Mouse (Mus musculus) naive thymus-derived CD4-positive, alpha-beta T cell, adult 2 months (primary cell): ENCODE measurements at regions not wholly inside any gene's neighbourhood (a gene's known extent, or its start where the extent isn't known, plus 50 kb on each side); places are given as distances from the start of the nearest gene placed in this dataset.

Experiments used
- DNase-seq: peaks from one replicate; pipeline ENCODE4 v3.0.0-alpha.2; 2011; ENCODE audit warnings: low read depth

DNA sequence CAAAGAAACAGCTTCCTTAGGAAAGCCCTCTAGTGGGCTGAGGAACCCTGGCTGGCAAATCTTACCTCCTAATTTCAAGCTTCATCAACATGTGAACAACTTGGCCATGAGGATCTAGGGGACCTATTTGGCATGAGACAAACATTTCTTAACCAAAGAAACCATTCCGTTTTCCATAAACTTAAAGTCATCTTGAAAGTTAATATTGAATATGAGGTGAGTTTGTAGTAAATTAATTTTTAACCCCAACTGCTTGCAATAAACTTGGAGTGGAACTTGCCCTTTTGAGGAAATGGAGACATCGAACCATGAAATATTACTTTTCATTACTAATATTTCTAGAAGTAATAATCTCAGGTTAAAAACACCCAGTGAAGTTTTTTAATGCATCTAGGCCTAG is 229.7 kb downstream of the Cdh26 start:
- DNase-seq: no peak

- DNase-seq: no peak
Observed at GRCm38 (mm10) chr2:178662396-178662795, 232.1 kb downstream of the Cdh26 start.

GRCm38 (mm10) chr2:178664977-178665376 is 234.6 kb downstream of the Cdh26 start:
- DNase-seq: peak; percentile 61

DNA sequence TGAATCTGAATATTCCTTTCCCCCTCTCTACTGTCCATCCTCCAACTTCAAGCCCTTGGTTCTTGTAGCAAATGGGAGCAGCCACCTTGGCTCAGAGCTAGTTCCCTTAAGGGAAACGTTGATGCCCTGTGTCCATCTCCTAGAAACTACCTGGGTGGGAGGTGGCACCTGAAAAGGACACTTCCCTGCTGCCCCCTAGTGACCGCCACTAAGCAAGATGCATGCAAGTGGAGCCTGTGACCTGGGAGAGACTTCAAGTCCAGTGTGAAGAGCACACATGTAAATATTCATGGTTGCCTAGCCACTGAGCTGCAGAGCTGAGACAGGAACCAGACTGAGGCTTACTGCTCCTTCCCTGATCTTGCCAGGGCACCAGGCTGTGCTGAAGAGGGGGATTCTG is 238.1 kb downstream of the Cdh26 start:
- DNase-seq: no peak

- DNase-seq: no peak
Observed at GRCm38 (mm10) chr2:178670952-178671351, 240.6 kb downstream of the Cdh26 start.

DNA sequence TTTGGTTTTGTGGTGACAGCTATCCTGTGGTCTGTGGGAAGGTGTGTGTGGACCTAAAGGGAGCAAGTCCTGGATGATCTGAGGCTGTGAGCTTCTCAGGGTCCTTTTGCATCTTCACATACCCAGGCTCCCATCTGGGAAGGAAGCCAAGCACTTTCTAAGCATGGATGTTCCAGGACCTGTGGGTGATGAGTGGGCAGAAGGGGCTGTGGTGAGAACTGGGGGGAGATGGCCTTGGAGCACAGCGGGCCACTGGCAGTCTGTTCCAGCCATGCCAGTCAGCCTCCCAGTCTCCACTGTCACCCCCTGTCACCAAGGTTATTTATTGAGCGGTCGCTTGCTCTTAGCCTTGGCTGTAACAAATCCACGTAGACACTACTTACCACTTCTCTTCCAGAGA is 243.3 kb downstream of the Cdh26 start:
- DNase-seq: no peak

DNA sequence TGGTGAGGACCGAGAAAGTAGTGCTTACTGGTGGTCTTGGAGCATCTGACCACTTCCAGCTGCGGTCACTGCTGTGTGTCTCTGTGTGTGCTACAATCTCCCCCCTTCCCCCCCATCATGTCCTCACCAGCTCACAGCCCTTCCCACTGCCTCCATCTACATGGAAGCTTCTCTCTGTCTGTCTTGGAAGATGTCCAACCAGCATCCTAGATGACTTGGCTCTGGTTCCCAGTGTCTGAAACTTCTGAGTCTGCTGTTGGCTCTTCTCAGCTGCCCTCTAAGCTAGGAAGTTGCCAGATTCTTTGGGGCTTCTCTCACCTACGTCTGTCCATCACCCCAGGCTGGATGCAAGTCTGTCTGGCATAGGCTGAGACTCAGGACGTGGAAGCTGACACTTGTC is 244.3 kb downstream of the Cdh26 start:
- DNase-seq: no peak

GRCm38 (mm10) chr2:178676970-178677369 is 246.6 kb downstream of the Cdh26 start:
- DNase-seq: no peak

GRCm38 (mm10) chr2:178680368-178680767 is 250.0 kb downstream of the Cdh26 start:
- DNase-seq: no peak

DNA sequence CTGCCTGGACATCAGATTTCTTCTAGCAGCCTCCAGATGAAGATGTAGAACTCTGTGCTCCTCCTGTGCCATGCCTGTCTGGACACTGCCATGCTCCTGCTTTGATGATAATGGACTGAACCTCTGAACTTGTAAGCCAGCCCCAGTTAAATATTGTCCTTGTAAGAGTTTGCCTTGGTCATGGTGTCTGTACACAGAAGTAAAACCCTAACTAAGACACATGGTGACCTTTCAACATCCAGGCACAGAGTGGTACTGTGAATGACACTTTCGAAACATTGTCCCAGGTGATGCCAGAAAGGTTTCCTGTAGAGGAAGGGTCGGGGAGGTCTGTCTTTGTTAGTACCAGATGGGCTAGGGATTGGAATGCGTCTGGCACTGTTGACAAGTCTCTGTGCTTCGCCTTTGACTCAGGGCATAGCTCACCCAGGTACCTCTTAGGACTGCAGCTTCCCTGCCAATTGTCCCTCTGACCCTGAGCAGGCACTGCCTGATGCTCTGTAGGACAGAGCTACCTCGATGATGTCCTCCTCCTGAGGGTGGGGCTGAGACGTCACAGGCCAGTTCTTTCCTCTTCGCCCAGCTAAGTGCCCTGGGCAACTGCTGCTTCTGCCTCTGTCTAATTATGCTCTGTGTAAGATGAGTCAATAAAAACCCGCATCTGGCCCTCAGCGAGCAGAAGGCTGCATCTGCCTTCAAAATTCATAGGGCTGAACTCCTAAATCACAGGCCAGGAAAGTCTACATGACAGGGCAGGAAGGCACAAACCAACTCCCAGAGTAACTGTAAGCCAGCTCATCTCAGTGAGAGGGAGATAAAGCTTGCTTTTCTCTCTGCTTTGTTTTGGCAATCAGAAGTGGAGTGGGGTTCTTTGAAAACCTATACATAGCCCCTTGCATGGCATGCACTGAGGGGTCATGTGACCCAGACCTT is 254.0 kb downstream of the Cdh26 start:
- no peak for DNase-seq

GRCm38 (mm10) chr2:178685211-178685610 is 254.9 kb downstream of the Cdh26 start:
- no peak for DNase-seq

GRCm38 (mm10) chr2:178686167-178686601 is 255.9 kb downstream of the Cdh26 start:
- no peak for DNase-seq

DNA sequence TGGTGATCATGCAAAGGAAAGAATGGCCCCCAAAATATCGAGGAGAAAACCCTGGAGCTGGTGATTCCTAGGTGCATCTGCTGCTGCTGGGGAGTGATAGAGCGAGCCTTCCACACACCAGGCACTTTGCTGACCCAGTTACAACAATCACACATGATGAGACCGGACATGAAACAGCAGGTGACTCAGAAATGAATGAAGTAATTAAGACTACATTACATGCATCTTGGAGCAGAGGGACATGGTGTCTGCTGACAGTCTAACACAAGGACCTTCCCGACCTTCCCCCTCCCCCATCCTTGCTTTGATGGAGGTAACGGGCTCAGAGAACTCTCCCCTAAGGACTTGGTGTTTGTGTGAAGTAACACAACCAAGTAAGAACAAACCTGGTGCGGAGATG is 258.3 kb downstream of the Cdh26 start:
- DNase-seq: no peak

GRCm38 (mm10) chr2:178691190-178691864 is 261.0 kb downstream of the Cdh26 start:
- no peak for DNase-seq

DNA sequence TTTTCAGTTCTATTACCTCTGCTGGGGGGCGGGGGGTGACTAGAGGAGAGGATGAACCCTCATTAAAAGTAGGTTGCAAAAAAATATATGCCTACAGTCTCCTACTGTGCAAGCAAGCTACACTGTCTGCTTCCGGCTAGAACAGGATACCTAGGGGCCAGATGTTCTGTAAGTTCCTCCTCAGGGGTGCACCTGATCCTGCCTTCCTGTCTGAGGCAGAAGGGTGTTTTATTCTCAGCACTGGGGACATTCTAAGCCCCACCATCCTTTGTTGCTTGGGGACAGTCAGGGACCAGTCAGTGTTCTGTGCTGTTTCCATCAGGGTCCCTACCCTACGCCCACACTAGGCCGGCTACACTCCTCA is 261.5 kb downstream of the Cdh26 start:
- DNase-seq: no peak

DNA sequence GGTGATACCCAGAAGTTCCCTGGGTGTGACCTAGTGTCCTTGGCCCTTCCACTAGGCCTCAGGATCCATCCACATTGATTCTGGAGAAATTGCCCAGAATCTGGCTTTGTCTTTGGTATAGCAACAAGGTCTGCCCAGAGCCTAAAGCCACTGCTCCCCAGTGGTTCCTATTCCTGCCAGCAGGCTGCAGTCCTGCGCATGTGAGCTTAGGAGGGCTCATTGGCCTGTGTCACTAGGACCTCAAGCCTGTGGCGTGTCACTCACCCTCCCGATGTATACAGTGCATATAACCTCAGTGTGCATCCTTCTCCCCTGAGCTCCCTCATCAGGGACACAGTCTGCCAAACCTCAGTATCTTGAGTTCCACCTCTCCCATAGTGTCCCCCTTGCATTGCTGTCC is 261.9 kb downstream of the Cdh26 start:
- no peak for DNase-seq

- no peak for DNase-seq
Observed at GRCm38 (mm10) chr2:178698648-178699047, 268.3 kb downstream of the Cdh26 start.

DNA sequence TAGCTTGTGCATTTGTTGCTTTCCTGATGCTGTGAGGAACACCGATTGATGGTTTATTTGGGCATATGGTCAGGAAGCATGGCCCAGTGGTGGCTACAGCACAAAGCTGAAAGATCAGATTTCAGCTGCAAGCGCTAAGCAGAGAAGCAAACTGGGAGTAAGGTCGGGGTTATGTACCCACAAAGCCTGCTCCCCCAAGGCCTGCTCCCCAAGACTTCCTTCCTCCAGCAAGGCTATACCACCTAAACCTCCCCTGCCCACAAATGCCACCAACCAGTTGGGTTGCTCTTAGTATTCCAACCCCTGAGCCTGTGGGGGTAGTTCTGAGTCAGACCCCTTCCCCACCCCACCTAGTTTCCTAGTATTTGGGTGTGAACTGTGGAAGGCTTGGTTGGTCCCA is 270.5 kb downstream of the Cdh26 start:
- DNase-seq: no peak

- DNase-seq: no peak
Observed at GRCm38 (mm10) chr2:178704510-178704909, 274.2 kb downstream of the Cdh26 start.

GRCm38 (mm10) chr2:178708649-178709048 is 278.3 kb downstream of the Cdh26 start:
- DNase-seq: no peak

GRCm38 (mm10) chr2:178709192-178709881 is 279.0 kb downstream of the Cdh26 start:
- no peak for DNase-seq

DNA sequence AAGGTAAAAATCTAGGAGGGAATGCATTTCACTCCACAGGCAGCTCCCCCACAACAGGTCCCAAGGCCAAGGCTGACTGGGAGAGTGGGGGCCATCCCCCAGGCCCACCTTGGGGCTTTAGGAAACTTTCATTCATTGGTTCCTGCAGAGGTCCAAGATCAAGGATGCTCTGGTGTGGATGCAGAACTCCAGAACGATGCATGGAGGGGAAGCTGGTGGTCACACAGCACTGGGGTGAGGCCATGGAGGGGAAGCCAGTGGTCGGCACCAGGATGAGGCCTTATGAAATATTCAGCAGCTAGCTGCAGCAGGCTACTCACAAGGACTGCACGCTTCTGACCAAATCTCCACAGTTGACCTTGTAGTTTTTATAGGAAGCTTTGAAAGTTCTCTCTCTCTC is 279.7 kb downstream of the Cdh26 start:
- no peak for DNase-seq

GRCm38 (mm10) chr2:178711587-178712080 is 281.3 kb downstream of the Cdh26 start:
- no peak for DNase-seq
